Mouse (Mus musculus) 416B (cell line): ENCODE data around the gene Gata3.

Experiments used
- DNase-seq: peaks from one replicate; pipeline ENCODE4 v3.0.0; 2011; ENCODE audit warnings: low read depth

The Gata3 gene

GRCm38 (mm10) chr2:9872682-9873081 is 17.2 kb downstream of the Gata3 start:
- DNase-seq: no peak

GRCm38 (mm10) chr2:9871798-9872197 is 18.0 kb downstream of the Gata3 start:
- DNase-seq: no peak

- peak; percentile 20 for DNase-seq
These were observed 18.6 kb downstream of the Gata3 start for GRCm38 (mm10) chr2:9871141-9871716.

GRCm38 (mm10) chr2:9867092-9867825 is 22.6 kb downstream of the Gata3 start:
- DNase-seq: no peak

- no peak for DNase-seq
These were observed 29.1 kb downstream of the Gata3 start for GRCm38 (mm10) chr2:9860698-9861097.

GRCm38 (mm10) chr2:9855861-9856260 is 34.0 kb downstream of the Gata3 start:
- no peak for DNase-seq

GRCm38 (mm10) chr2:9852851-9853576 is 36.8 kb downstream of the Gata3 start:
- DNase-seq: no peak

- no peak for DNase-seq
These were observed 54.6 kb downstream of the Gata3 start for GRCm38 (mm10) chr2:9835195-9835594.

- no peak for DNase-seq
These were observed 56.1 kb downstream of the Gata3 start for GRCm38 (mm10) chr2:9833712-9834111.

- no peak for DNase-seq
These were observed 62.2 kb downstream of the Gata3 start for GRCm38 (mm10) chr2:9827624-9828023.

GRCm38 (mm10) chr2:9820611-9821010 is 69.2 kb downstream of the Gata3 start:
- DNase-seq: no peak

- no peak for DNase-seq
These were observed 71.6 kb downstream of the Gata3 start for GRCm38 (mm10) chr2:9818177-9818785.
